Mouse (Mus musculus): ENCODE data around the gene Eif4b. TPM values are rescaled to one million over a fixed set of nuclear protein-coding genes. Genes with fewer than 3 reads are reported as not detected.

Gene Eif4b
- total RNA-seq, 2 experiments from 2014 or later, result 180 to 394 TPM

GRCm38 (mm10) chr15:102116753-102117415, 43.3 kb downstream of the Eif4b start:
- ATAC-seq (replicated peaks; ENCODE audit: poor library complexity), result no peak

DNA sequence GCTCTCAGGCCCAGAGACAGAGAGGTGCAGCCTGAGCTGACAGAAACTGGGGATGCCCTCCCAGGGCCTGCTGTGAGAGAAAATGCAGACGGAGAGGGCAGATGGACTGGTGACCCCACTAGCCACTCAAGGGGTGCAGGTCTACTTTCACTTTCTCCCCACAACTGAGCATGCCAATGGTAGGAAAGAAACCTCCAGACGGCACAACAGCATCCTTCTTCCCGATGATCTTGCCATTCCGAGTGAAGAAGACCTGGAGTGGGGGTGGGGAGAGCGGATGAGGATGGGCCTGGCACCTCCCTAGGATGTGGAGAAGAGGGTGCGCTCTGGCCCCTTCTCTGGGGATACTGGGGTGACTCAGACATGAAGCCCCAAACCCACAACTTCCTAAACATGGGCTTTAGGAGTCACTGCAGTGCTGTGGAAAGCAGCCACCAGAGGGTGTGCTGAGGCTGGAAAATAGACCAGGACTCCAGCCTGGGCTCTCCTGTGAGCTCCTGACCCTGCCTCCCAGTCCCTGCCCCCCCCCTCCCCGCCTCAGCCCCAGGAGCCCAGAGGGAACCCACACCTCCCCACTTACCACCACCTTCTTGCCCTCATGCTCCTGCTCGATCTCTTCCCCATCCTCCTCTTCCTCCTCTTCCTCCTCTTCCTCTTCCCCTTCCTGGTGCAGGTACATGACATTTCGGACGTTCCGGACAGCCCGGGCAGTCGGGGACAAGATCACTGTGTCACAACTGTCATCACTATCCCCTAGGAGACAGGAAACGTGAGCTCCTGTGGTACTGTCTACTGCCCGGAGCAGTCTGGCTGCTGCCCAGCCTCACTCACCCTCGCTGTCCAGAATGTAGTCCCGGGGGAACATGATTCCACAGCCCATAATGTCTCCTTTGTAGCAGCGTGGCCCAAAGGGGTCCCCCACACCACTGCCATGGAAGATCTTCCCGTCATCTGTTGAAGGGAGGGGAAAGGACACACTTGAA, 44.2 kb downstream of the Eif4b start:
- ATAC-seq (replicated peaks; ENCODE audit: poor library complexity), result no peak

DNA sequence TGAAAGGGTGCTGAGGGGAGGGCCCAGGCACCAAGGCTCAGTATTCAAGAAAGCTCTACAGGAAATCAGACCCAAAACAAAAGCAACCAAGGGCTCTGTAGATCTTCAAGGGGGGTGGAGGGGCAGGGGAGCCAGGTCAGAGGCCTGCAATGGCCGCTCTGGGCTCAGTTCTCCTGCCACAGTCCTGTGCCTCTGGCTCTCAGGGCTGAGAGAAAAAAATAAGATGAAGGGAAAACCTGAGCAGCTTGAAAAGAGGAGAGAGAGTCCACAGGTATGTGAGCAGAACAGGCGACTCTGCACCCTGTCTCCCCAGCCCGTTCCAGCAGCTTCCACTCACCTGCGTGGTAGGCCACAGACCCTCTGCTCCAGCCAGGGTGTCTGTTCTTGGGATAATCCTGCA, 45.0 kb downstream of the Eif4b start:
- ATAC-seq (replicated peaks; ENCODE audit: poor library complexity), result no peak

GRCm38 (mm10) chr15:102119121-102119830, 45.7 kb downstream of the Eif4b start:
- no peak for ATAC-seq (replicated peaks; ENCODE audit: poor library complexity)

DNA sequence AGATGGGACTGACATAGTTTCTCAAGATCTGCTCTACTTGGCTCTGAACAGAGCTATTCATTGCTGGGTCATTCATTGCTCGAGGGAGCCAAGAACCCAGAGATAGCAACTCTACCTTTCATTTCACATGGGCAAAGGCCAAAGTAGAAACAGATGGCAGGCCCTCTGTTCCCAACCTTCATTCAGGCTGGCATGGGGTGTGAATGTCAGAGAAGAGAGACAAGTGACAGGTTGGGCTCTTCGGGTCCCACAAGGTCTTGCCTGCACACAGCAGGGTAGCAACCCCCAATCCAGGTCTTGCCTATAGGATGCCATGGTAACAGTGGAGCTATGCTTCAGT, 46.2 kb downstream of the Eif4b start:
- no peak for ATAC-seq (replicated peaks; ENCODE audit: poor library complexity)

GRCm38 (mm10) chr15:102120530-102120929, 47.0 kb downstream of the Eif4b start:
- ATAC-seq (replicated peaks; ENCODE audit: poor library complexity), result no peak

DNA sequence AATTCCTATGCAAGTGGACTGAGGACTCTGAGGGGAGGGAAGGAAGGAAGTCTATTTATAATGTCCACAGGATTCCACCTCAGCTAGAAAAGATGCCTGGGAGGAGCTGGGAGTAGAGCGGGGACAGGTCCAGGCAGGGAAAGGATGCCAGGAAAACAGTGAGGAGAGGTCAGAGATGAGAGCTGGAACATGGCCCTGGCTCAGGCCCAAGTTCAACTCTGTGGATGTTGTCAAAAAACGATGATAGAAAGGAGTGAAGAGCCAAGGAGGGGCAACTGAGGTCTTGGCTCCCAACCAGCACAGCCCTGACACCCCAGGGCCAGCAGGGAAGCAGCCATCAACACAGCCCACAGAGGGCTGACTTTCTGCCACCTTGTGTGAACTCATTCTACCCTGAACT, 52.7 kb downstream of the Eif4b start:
- no peak for ATAC-seq (replicated peaks; ENCODE audit: poor library complexity)

GRCm38 (mm10) chr15:102133314-102133713, 59.7 kb downstream of the Eif4b start:
- ATAC-seq (replicated peaks; ENCODE audit: poor library complexity), result no peak

DNA sequence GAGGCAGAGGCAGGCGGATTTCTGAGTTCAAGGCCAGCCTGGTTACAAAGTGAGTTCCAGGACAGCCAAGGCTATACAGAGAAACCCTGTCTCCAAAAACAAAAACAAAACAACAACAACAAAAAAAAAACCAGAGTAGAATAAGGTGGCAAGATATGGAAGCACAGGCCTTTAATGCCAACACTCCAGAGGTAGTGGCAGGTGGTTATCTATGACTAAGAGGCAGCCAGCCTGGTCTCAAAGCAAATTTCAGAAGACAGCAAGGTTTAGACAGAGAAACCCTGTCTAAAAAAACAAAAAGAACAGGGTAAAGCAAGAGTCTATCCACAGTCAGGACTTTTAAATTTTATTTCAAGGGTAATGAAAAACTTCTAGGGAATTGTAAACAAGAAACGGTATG, 61.1 kb downstream of the Eif4b start:
- peak; percentile 35; the same call in 1 of the 2 replicates for ATAC-seq (replicated peaks; ENCODE audit: poor library complexity)

- ATAC-seq (replicated peaks; ENCODE audit: poor library complexity), result no peak
Measured at GRCm38 (mm10) chr15:102135522-102136128, 62.1 kb downstream of the Eif4b start.

GRCm38 (mm10) chr15:102136129-102136758, 62.7 kb downstream of the Eif4b start, which contains the start of gene Spryd3:
Spryd3 (minus strand) TSS chr15:102136234.
- peak; percentile 98 for ATAC-seq (replicated peaks; ENCODE audit: poor library complexity)

DNA sequence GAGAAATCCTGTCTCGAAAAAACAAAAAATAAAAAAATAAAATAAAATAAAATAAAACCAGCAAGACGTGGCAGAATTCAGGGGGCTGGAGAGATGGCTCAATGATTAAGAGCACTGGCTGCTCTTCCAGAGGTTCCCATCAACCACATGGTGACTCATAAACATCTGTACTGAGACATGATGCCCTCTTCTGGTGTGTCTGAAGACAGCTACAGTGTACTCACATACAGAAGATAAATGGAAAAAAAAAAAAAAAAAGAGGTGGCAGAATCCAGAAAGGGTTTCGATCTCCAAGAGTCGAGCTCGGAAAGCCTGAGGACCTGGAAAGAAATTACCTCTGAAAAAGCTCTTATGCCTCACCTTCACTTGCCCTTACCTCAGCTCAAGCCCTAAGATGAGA, 67.5 kb downstream of the Eif4b start:
- ATAC-seq (replicated peaks; ENCODE audit: poor library complexity), result no peak

GRCm38 (mm10) chr15:102142914-102143912, 69.6 kb downstream of the Eif4b start:
- peak; percentile 64 for ATAC-seq (replicated peaks; ENCODE audit: poor library complexity)

GRCm38 (mm10) chr15:102144274-102144711, 70.7 kb downstream of the Eif4b start, which contains the start of gene Igfbp6:
Igfbp6 (plus strand) TSS chr15:102144362.
- no peak for ATAC-seq (replicated peaks; ENCODE audit: poor library complexity)

- ATAC-seq (replicated peaks; ENCODE audit: poor library complexity), result no peak
Measured at GRCm38 (mm10) chr15:102144726-102145125, 71.2 kb downstream of the Eif4b start.

DNA sequence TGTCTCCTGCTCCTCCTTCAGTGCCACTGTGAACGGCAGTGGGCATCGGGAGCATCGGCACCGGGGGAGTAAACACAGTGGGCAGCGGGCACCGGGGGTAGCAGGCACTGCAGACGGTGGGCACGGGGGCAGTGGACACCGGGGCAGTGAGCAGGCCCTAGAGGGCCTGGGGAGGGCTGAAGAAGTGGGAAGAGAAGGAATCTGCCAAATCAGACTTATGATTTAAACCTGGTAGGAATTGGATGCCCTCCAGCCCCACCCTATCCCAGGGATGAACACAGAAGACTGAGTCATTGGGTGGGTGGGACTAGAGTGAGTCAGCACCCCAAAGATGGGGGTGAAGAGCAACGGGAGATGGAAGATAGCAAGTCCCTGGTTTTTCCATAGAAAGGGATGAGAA, 71.8 kb downstream of the Eif4b start:
- ATAC-seq (replicated peaks; ENCODE audit: poor library complexity), result no peak

GRCm38 (mm10) chr15:102146089-102146488, 72.5 kb downstream of the Eif4b start:
- no peak for ATAC-seq (replicated peaks; ENCODE audit: poor library complexity)

Data from megakaryocyte progenitor cell, adult 5-6 weeks (primary cell).